Mouse (Mus musculus): ENCODE measurements around the gene Il12rb2.

DNA sequence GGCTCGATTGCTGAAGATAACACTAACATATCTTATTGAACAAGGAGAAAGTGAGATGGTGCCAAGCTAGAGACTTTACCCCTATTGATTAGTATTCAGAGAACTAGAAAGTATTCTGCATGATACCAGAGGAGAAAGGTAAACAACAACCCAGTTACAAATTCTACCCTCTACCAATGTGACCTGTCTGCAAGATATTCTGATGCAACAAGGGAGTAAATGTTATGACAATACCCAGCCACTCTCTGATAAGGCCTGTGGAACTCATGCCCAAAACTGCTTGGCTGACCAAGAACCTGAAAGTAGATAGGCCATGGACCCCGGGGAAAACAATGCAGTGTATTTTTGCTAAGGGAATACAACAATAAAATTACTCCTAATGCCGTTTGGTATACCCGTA is 10.2 kb downstream of the Il12rb2 start:
- TF ChIP-seq POLR2A (IDR thresholded peaks at IDR 0.05; ENCODE audit: low read depth, low read length) = no peak
- TF ChIP-seq ELF1 (IDR thresholded peaks at IDR 0.05; ENCODE audit: low read depth, low read length) = no peak
- TF ChIP-seq CTCF (conservative IDR thresholded peaks at IDR 0.05 in 1 of 2, IDR thresholded peaks at IDR 0.05 in 1 of 2; ENCODE audit: low read depth in 2 of 2, low read length in 2 of 2) = no peak
- TF ChIP-seq RAD21 (IDR thresholded peaks at IDR 0.05; ENCODE audit: low read depth, low read length) = no peak
- no peak for TF ChIP-seq ZMIZ1 (IDR thresholded peaks at IDR 0.05; ENCODE audit: low read depth, low read length)
- no peak for TF ChIP-seq E2F4 (IDR thresholded peaks at IDR 0.05; ENCODE audit: insufficient replicate concordance, low read depth, low read length)
- no peak for TF ChIP-seq HCFC1 (IDR thresholded peaks at IDR 0.05; ENCODE audit: low read depth, low read length)
- no peak for TF ChIP-seq MAZ (IDR thresholded peaks at IDR 0.05; ENCODE audit: low read depth, low read length)
- TF ChIP-seq RCOR1 (conservative IDR thresholded peaks at IDR 0.05; ENCODE audit: low read depth, low read length) = no peak
- no peak for TF ChIP-seq CHD2 (IDR thresholded peaks at IDR 0.05; ENCODE audit: low read length)
- TF ChIP-seq NRF1 (IDR thresholded peaks at IDR 0.05; ENCODE audit: low read depth, low read length) = no peak
- no peak for TF ChIP-seq USF1 (IDR thresholded peaks at IDR 0.05; ENCODE audit: low read depth, low read length)

Measured in CH12.LX (cell line).